Comparison of ENCODE assay signal across 29 mouse cellular contexts in the genomic region with DNA sequence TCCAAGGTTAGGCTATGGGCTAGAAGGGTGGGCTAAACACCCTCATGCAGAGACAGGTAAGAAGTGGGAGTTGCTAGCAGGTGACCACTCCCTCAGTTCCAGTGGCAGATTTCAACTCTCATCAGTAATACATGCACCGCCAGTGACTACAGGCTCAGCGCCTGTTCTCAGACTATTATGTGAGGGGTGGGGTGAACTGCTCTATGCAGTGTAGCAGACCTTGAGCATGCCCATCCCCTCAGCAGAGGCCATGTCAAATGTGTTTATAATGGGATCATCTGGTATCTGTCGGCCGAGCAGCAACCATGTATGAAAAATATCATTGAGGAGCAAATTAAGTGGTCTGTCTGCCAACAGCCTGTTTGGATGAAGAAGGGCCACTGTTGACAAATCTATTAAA.
DNase-seq lines count a peak whose midpoint lies in the region; ATAC-seq and TF ChIP-seq lines count a peak whose summit lies in the region.
"Had no signal": no experiment of that assay in that cellular context is flagged by ENCODE, and none has a peak within 500 bp of the region (broad histone marks: within the 10 kb centered on the region; RNA-seq: fewer than 3 reads in every experiment).

No protein-coding gene starts in this region.

- no peaks in the 10 kb centered on the region for H3K4me1 ChIP-seq in neural tube, embryonic 12.5 days
- peaks cover 16% of the 10 kb centered on the region; the same call in 1 of the 2 replicates for H3K4me1 ChIP-seq in neural tube, embryonic 15.5 days
- no peaks in the 10 kb centered on the region for H3K4me1 ChIP-seq in hindbrain, embryonic 14.5 days (replicated peaks; ENCODE audit: control insufficient read depth, insufficient read depth, low read length)
- no peaks in the 10 kb centered on the region for H3K4me1 ChIP-seq in hindbrain, postnatal 0 days (ENCODE audit: insufficient read depth, low read length)
- H3K4me1 ChIP-seq: heart, embryonic 10.5 days; heart, embryonic 15.5 days; liver, embryonic 12.5 days had no signal

- no peak overlapping the region for H3K4me2 ChIP-seq in neural tube, embryonic 12.5 days (replicated peaks)
- H3K4me2 ChIP-seq in neural tube, embryonic 15.5 days = no peak overlapping the region
- H3K4me2 ChIP-seq in hindbrain, embryonic 14.5 days (replicated peaks) = no peak overlapping the region
- no peak overlapping the region for H3K4me2 ChIP-seq in hindbrain, postnatal 0 days (ENCODE audit: low read depth, low read length)
- H3K4me2 ChIP-seq: forebrain, embryonic 15.5 days; heart, embryonic 15.5 days; kidney, embryonic 15.5 days; liver, embryonic 12.5 days had no signal

- no peak for DNase-seq in layer of hippocampus, adult 2 months (ENCODE audit: low spot score in 2 of 2)
- no peak for DNase-seq in layer of hippocampus, adult 9-10 months (ENCODE audit: low spot score)
- no peak for DNase-seq in hindbrain, embryonic 14.5 days (ENCODE audit: low spot score)
- peak; percentile 15 for DNase-seq in hindbrain, postnatal 0 days (ENCODE audit: low spot score)
- no peak for DNase-seq in natural killer cell, adult 2 months (ENCODE audit: low spot score in 2 of 2)
- DNase-seq: adrenal gland, adult 2 months; adrenal gland, postnatal 36 days; cerebellum, adult 18-20 months; cerebellum, postnatal 25 days; kidney, adult 18-20 months; kidney, postnatal 25 days; layer of hippocampus, postnatal 36 days; left cerebral cortex, postnatal 4 days; liver, postnatal 0 days; right cerebral cortex, adult 18-20 months; spleen, adult 18-20 months; thymus, adult 2 months had no signal

- H3K27me3 ChIP-seq in neural tube, embryonic 12.5 days (replicated peaks) = no peaks in the 10 kb centered on the region
- no peaks in the 10 kb centered on the region for H3K27me3 ChIP-seq in neural tube, embryonic 15.5 days (replicated peaks)
- H3K27me3 ChIP-seq in hindbrain, embryonic 14.5 days (ENCODE audit: control insufficient read depth, insufficient read depth, low read length) = no peaks in the 10 kb centered on the region
- H3K27me3 ChIP-seq in hindbrain, postnatal 0 days (ENCODE audit: insufficient read depth, low read length) = no peaks in the 10 kb centered on the region
- H3K27me3 ChIP-seq: CH12.LX; forebrain, embryonic 15.5 days; heart, embryonic 15.5 days; kidney, embryonic 15.5 days; liver, embryonic 12.5 days had no signal

- no peak overlapping the region for H3K9ac ChIP-seq in neural tube, embryonic 12.5 days
- H3K9ac ChIP-seq in neural tube, embryonic 15.5 days (replicated peaks) = no peak overlapping the region
- H3K9ac ChIP-seq in hindbrain, embryonic 14.5 days = no peak overlapping the region
- H3K9ac ChIP-seq in hindbrain, postnatal 0 days (replicated peaks; ENCODE audit: low read length) = no peak overlapping the region
- H3K9ac ChIP-seq: forebrain, embryonic 15.5 days; heart, embryonic 15.5 days; kidney, embryonic 15.5 days; liver, embryonic 12.5 days; liver, postnatal 0 days had no signal

- H3K4me3 ChIP-seq in layer of hippocampus, adult 2 months = no peak overlapping the region
- H3K4me3 ChIP-seq in neural tube, embryonic 12.5 days = no peak overlapping the region
- no peak overlapping the region for H3K4me3 ChIP-seq in neural tube, embryonic 15.5 days (replicated peaks)
- H3K4me3 ChIP-seq in hindbrain, embryonic 14.5 days (replicated peaks; ENCODE audit: low read length) = no peak overlapping the region
- no peak overlapping the region for H3K4me3 ChIP-seq in hindbrain, postnatal 0 days (ENCODE audit: low read length)
- H3K4me3 ChIP-seq: forebrain, embryonic 15.5 days; heart, embryonic 10.5 days; heart, embryonic 15.5 days; kidney, embryonic 15.5 days; liver, embryonic 12.5 days; myocyte had no signal

- 79% methylated on average over 4 of the region's 4 CpGs for WGBS in neural tube, embryonic 12.5 days
- 65% methylated on average over 4 of the region's 4 CpGs for WGBS in neural tube, embryonic 15.5 days
- 46% methylated on average over 4 of the region's 4 CpGs for WGBS in hindbrain, embryonic 14.5 days
- WGBS in hindbrain, postnatal 0 days = 54% methylated on average over 4 of the region's 4 CpGs

- no peaks in the 10 kb centered on the region for H3K36me3 ChIP-seq in neural tube, embryonic 12.5 days
- H3K36me3 ChIP-seq in neural tube, embryonic 15.5 days = no peaks in the 10 kb centered on the region
- no peaks in the 10 kb centered on the region for H3K36me3 ChIP-seq in hindbrain, embryonic 14.5 days (replicated peaks; ENCODE audit: control insufficient read depth, insufficient read depth)
- H3K36me3 ChIP-seq in hindbrain, postnatal 0 days (ENCODE audit: insufficient read depth, low read length) = no peaks in the 10 kb centered on the region
- H3K36me3 ChIP-seq: forebrain, embryonic 15.5 days; heart, embryonic 10.5 days; heart, embryonic 15.5 days; kidney, embryonic 15.5 days; liver, embryonic 12.5 days had no signal

- ATAC-seq in neural tube, embryonic 12.5 days (ENCODE audit: low FRiP score, low read depth) = peak; percentile 58; the same call in 1 of the 2 replicates
- no peak for ATAC-seq in neural tube, embryonic 15.5 days (ENCODE audit: low FRiP score)
- ATAC-seq in hindbrain, embryonic 14.5 days (ENCODE audit: low FRiP score) = peak; percentile 51; the same call in 1 of the 2 replicates
- peak; percentile 76 for ATAC-seq in hindbrain, postnatal 0 days
- ATAC-seq in megakaryocyte, adult 5-6 weeks (ENCODE audit: poor library complexity, severe bottlenecking) = no peak
- ATAC-seq: activated CD4-positive, CD25-positive, alpha-beta regulatory T cell, adult 4 months; forebrain, embryonic 15.5 days; liver, embryonic 12.5 days; liver, postnatal 0 days had no signal

- peak overlapping the region; percentile 52; the same call in 1 of the 2 replicates for H3K27ac ChIP-seq in layer of hippocampus, adult 2 months
- H3K27ac ChIP-seq in neural tube, embryonic 12.5 days = no peak overlapping the region
- no peak overlapping the region for H3K27ac ChIP-seq in neural tube, embryonic 15.5 days (replicated peaks)
- H3K27ac ChIP-seq in hindbrain, embryonic 14.5 days = no peak overlapping the region
- H3K27ac ChIP-seq in hindbrain, postnatal 0 days = no peak overlapping the region
- H3K27ac ChIP-seq: forebrain, embryonic 15.5 days; heart, embryonic 10.5 days; heart, embryonic 15.5 days; kidney, embryonic 15.5 days; liver, embryonic 12.5 days; macrophage had no signal

- H3K9me3 ChIP-seq in neural tube, embryonic 12.5 days = no peaks in the 10 kb centered on the region
- no peaks in the 10 kb centered on the region for H3K9me3 ChIP-seq in neural tube, embryonic 15.5 days (replicated peaks)
- H3K9me3 ChIP-seq in hindbrain, embryonic 14.5 days (ENCODE audit: control insufficient read depth, low read length) = no peaks in the 10 kb centered on the region
- H3K9me3 ChIP-seq in hindbrain, postnatal 0 days (ENCODE audit: low read length) = no peaks in the 10 kb centered on the region
- H3K9me3 ChIP-seq: forebrain, embryonic 15.5 days; heart, embryonic 10.5 days; heart, embryonic 15.5 days; kidney, embryonic 15.5 days; liver, embryonic 12.5 days had no signal

- TF ChIP-seq CTCF in layer of hippocampus, adult 2 months (conservative IDR thresholded peaks at IDR 0.05) = no peak
- TF ChIP-seq CTCF in hindbrain, postnatal 0 days (IDR thresholded peaks at IDR 0.05; ENCODE audit: low read depth) = no peak

Comparison
In these comparisons a context has a peak if more than half of its experiments do, and no peak if none do; other contexts are left out.
1. ATAC-seq: peak in neural tube, embryonic 12.5 days (single experiment), hindbrain, embryonic 14.5 days (single experiment) and hindbrain, postnatal 0 days (single experiment); none in neural tube, embryonic 15.5 days (single experiment) and megakaryocyte, adult 5-6 weeks (single experiment).